Mouse (Mus musculus) frontal cortex, postnatal 36 days (tissue): ENCODE measurements around the gene Fam234b.

Experiments used
- DNase-seq, 2 experiments: peaks; one replicate each; pipeline ENCODE4 v3.0.0; 2022; ENCODE audit warnings: low spot score in 2 of 2

Fam234b gene

GRCm38 (mm10) chr6:135268392-135268791, 70.6 kb downstream of the Fam234b start:
- no peak for DNase-seq

DNA sequence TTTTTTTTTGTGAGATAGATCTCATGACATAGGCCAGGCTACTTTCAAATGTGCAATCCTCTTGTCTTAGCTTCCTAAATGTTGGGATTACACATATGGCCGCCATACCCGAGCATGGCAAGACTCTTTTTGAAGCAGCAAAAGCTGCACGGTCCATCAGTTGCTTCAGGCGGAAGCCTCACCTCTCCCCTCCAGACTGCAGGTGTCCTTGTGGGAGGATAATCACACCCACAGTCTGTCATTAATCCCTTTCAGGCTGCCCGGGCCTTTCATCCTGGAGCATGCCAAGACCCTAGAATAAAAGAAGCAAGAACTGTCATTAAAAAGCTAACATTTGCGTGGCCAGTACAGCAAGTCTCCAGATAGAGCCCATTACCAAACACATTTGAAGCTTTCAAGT, 71.8 kb downstream of the Fam234b start:
- no peak for DNase-seq

- no peak for DNase-seq
These were observed 74.0 kb downstream of the Fam234b start for GRCm38 (mm10) chr6:135271761-135272160.

DNA sequence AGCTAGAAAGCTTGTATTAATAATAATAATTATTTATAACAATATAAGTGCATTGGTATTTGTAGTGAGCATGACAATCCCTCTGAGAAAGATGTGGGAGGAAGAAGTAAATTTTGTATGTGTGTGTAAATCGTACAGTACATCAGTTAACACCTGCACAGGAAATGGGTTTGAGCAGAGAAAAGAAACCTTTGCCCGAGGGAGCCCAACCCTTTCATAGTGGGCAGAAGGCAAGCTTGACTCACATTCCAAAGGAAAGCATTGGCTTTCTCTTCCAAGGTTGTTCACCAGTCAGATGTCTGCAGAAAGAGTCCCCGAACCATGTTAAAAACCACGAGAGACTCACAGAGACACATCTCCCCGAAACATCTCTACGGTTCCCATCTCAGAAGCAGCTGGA, 75.3 kb downstream of the Fam234b start:
- no peak for DNase-seq

DNA sequence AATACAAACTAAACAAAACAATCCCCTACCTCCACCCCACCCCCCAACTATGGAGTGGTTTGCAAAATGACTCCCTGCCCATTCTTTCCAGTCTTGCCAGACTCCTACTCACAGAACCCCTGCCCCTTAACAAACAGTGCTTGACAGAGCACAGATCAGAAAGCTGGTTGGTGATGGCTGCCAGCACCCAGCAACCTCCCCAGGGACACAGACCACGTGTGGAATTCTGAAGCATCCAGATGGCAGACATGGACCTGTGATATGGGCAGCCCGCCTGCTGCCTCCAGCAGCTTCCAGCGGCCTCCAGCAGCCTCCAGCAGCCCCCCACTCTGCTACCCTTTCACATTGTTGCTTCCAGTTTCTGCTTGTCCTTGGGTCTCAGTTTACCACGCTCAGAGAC, 77.5 kb downstream of the Fam234b start:
- DNase-seq = no peak

DNA sequence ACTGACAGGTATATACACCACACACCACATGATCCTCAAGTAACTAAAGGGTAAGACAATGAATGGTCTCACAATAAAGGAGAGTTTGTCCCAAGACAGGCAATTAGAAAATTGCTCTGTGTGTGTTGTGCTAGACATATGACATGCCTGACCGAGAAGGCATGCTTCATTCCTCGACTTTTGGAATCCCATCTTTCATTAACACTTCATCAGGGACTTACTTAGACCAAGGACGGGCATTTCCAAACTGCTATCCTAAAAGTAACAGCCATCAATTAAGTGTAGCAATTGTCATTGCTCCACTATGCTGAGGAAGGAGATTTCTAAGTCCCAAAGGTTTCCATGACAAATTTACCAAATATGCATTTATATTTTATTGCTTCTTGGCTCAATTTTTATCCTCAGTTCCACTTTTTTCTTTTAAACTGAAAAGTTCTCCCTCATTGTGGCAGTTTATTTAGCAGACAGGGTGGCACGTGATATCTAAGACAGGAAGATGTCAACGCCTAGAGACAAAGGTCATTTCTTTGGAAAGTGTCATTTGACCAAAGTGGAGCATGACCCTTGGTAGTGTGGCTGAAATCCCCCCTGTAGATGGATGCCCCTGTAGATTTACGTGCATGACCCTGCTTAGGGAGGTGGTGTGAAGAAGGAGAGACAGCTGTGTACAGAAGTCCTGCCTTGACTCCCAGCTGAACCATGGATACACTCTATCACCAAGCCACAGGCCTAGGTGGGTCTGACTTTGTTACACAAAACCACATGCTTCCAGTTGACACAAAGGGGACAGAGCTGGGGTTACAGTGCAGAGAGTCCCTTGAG, 78.9 kb downstream of the Fam234b start:
- DNase-seq = no peak

DNA sequence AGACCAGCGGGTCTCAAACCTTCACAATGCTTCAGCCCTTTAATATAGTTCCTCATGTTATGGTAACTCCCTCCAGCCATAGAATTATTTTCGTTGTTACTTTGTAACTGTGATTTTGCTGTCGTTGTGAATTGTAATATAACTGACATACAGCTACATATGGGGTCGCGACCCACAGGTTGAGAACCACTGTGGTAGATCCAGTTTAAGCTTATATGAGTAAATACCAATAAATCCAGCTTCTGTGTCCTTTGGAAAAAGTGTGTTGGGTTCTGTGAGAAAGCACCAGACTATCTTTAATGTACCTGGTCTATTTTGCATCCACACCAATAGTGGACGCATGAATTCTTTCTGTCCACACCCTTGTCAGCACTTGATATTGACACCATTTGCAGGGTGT, 80.5 kb downstream of the Fam234b start:
- DNase-seq = no peak

DNA sequence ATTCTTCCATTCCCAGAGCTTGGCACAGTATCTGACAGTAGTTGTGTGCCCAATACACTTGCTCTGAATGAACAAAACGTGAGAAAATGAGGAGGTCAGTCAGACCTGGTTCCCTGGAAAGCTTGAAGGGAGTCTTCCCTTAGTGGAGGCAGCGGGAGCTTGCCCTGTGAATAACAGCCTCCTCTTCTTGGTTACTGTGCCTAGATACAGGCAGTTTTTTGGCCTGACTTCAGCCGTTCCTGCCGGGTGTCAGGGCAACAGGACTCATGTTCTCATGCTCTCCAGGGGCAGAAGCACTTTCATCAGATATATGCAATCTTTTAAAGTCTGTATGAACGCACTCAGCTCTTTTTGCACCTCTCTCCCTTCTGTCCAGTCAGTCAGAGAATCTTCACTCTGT, 81.5 kb downstream of the Fam234b start:
- no peak for DNase-seq

- DNase-seq = no peak
These were observed 82.1 kb downstream of the Fam234b start for GRCm38 (mm10) chr6:135279856-135280255.

GRCm38 (mm10) chr6:135292391-135292790, 94.6 kb downstream of the Fam234b start:
- no peak for DNase-seq

DNA sequence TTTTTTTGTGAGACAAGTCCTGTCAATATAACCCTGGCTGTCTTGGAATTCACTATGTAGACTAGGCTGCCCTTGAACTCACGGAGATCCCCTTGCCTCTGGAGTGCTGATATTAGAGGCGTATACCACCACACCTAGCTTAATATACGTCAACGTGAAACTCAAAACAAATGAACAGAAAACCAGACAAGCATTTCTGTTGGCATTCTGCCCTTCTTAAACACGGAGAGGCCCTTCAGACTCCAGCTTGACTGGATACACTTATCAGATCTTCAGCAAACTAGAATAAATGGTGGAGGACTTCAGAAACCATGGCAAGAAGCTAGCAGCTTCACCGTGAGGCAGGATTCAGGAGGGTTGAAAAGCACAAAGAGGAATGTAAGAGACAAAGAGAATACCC, 96.4 kb downstream of the Fam234b start:
- DNase-seq = no peak
